In the genomic region with DNA sequence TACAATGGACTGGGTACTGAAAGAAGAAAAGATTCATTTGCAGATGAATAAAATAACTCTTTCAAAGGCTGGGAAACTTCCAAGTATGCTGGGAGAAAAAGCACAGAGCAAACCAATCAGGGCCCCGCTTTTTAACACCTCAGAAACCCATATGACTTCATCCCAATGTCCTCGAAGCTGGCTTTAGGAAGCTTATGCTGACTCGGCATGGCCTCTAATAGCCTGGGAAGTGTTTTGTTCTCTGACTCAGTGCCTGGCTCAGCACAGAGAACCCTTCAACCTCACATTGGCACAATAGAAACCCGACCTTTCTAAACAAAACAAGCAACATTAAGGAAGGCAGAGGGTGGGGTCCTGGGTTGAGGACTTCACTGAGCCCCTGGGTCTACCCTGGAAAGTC, we compare ENCODE assay signal across 15 mouse cellular contexts. TPM values are rescaled to one million over a fixed set of nuclear protein-coding genes. Genes with fewer than 3 reads are reported as not detected.
DNase-seq lines count a peak whose midpoint lies in the region; ATAC-seq and TF ChIP-seq lines count a peak whose summit lies in the region.
"Had no signal": no experiment of that assay in that cellular context is flagged by ENCODE, and none has a peak within 500 bp of the region (broad histone marks: within the 10 kb centered on the region; RNA-seq: fewer than 3 reads in every experiment).

No protein-coding gene starts in this region.

- H3K27me3 ChIP-seq in forebrain, embryonic 16.5 days (replicated peaks; ENCODE audit: control insufficient read depth, insufficient read depth, low read length) = no peaks in the 10 kb centered on the region
- H3K27me3 ChIP-seq in forebrain, embryonic 11.5 days (ENCODE audit: control insufficient read depth, insufficient read depth, low read length) = no peaks in the 10 kb centered on the region
- no peaks in the 10 kb centered on the region for H3K27me3 ChIP-seq in lung, embryonic 16.5 days (ENCODE audit: control insufficient read depth, insufficient read depth, low read depth, low read length)
- no peaks in the 10 kb centered on the region for H3K27me3 ChIP-seq in myocyte (ENCODE audit: control insufficient read depth, insufficient read depth, insufficient read length)
- H3K27me3 ChIP-seq: heart, embryonic 15.5 days; neural tube, embryonic 12.5 days had no signal

- no peak overlapping the region for H3K9ac ChIP-seq in forebrain, embryonic 16.5 days (replicated peaks; ENCODE audit: low read depth, low read length)
- no peak overlapping the region for H3K9ac ChIP-seq in forebrain, embryonic 11.5 days (ENCODE audit: low read length)
- H3K9ac ChIP-seq in lung, embryonic 16.5 days (ENCODE audit: low read length) = no peak overlapping the region
- H3K9ac ChIP-seq: heart, embryonic 15.5 days; neural tube, embryonic 12.5 days had no signal

- ATAC-seq in forebrain, embryonic 16.5 days = 0 out of 2 replicates have a peak, but pooled peaks have one; percentile 38
- ATAC-seq in forebrain, embryonic 11.5 days (replicated peaks; ENCODE audit: low FRiP score) = no peak
- peak; percentile 56; the same call in 1 of the 2 replicates for ATAC-seq in lung, embryonic 16.5 days (ENCODE audit: low read depth)
- ATAC-seq: midbrain, embryonic 16.5 days had no signal

- no peak for DNase-seq in forebrain, embryonic 11.5 days (ENCODE audit: low spot score)
- no peak for DNase-seq in lung, postnatal 14 days
- peak; percentile 73 for DNase-seq in NIH3T3 (ENCODE audit: low read depth)
- DNase-seq in ovary, postnatal 14 days (ENCODE audit: low spot score) = no peak
- DNase-seq: cerebellum, postnatal 25 days; heart, adult 18-20 months; right cerebral cortex, postnatal 4 days had no signal

- peaks cover 42% of the 10 kb centered on the region for H3K79me2 ChIP-seq in myocyte (ENCODE audit: control insufficient read depth, insufficient read depth)

- no peak overlapping the region for H3K4me3 ChIP-seq in forebrain, embryonic 16.5 days (replicated peaks; ENCODE audit: low read length)
- no peak overlapping the region for H3K4me3 ChIP-seq in forebrain, embryonic 11.5 days (ENCODE audit: low read depth, low read length)
- no peak overlapping the region for H3K4me3 ChIP-seq in lung, embryonic 16.5 days (ENCODE audit: low read length)
- no peak overlapping the region for H3K4me3 ChIP-seq in myocyte
- H3K4me3 ChIP-seq: forebrain, embryonic 10.5 days; heart, embryonic 15.5 days; neural tube, embryonic 12.5 days had no signal

- no peak overlapping the region for H3K27ac ChIP-seq in forebrain, embryonic 16.5 days (ENCODE audit: low read length)
- H3K27ac ChIP-seq in forebrain, embryonic 11.5 days (ENCODE audit: low read depth, low read length) = no peak overlapping the region
- H3K27ac ChIP-seq in lung, embryonic 16.5 days (ENCODE audit: low read length) = no peak overlapping the region
- H3K27ac ChIP-seq: heart, embryonic 15.5 days; kidney, postnatal 0 days; neural tube, embryonic 12.5 days had no signal

- H3ac ChIP-seq in myocyte (ENCODE audit: control insufficient read depth, insufficient read length) = no peak overlapping the region

- no peaks in the 10 kb centered on the region for H3K4me1 ChIP-seq in forebrain, embryonic 16.5 days (replicated peaks; ENCODE audit: control insufficient read depth, insufficient read depth, low read length)
- H3K4me1 ChIP-seq in forebrain, embryonic 11.5 days (replicated peaks; ENCODE audit: control insufficient read depth, insufficient read depth, low read length) = 0 out of 2 replicates have a peak, but pooled peaks cover 2% of the 10 kb centered on the region
- no peaks in the 10 kb centered on the region for H3K4me1 ChIP-seq in lung, embryonic 16.5 days (replicated peaks; ENCODE audit: control insufficient read depth, insufficient read depth, low read length)
- H3K4me1 ChIP-seq: heart, embryonic 15.5 days; neural tube, embryonic 12.5 days had no signal

- TF ChIP-seq POLR2A in myocyte (IDR thresholded peaks at IDR 0.05; ENCODE audit: insufficient read length, low read depth) = no peak

- no peaks in the 10 kb centered on the region for H3K9me3 ChIP-seq in forebrain, embryonic 16.5 days (ENCODE audit: control insufficient read depth, low read length)
- no peaks in the 10 kb centered on the region for H3K9me3 ChIP-seq in forebrain, embryonic 11.5 days (ENCODE audit: control insufficient read depth, low read length)
- H3K9me3 ChIP-seq in lung, embryonic 16.5 days (ENCODE audit: control insufficient read depth, low read length) = no peaks in the 10 kb centered on the region
- H3K9me3 ChIP-seq: forebrain, embryonic 10.5 days; heart, embryonic 15.5 days; neural tube, embryonic 12.5 days had no signal

- no peak overlapping the region for H3K4me2 ChIP-seq in forebrain, embryonic 16.5 days (ENCODE audit: low read length)
- H3K4me2 ChIP-seq in forebrain, embryonic 11.5 days (ENCODE audit: low read depth, low read length, severe bottlenecking) = no peak overlapping the region
- no peak overlapping the region for H3K4me2 ChIP-seq in lung, embryonic 16.5 days (ENCODE audit: low read depth, low read length)
- peak overlapping the region; percentile 42 for H3K4me2 ChIP-seq in myocyte (ENCODE audit: low read depth)
- H3K4me2 ChIP-seq: heart, embryonic 15.5 days; neural tube, embryonic 12.5 days had no signal

- 10% methylated on average over 4 of the region's 4 CpGs for WGBS in forebrain, embryonic 16.5 days
- WGBS in forebrain, embryonic 11.5 days = 42% methylated on average over 4 of the region's 4 CpGs
- WGBS in lung, embryonic 16.5 days = 45% methylated on average over 4 of the region's 4 CpGs

- H3K36me3 ChIP-seq in forebrain, embryonic 16.5 days (ENCODE audit: control insufficient read depth, insufficient read depth) = no peaks in the 10 kb centered on the region
- H3K36me3 ChIP-seq in forebrain, embryonic 11.5 days (ENCODE audit: control insufficient read depth, insufficient read depth, low read length) = no peaks in the 10 kb centered on the region
- no peaks in the 10 kb centered on the region; the same call in 1 of the 2 replicates for H3K36me3 ChIP-seq in lung, embryonic 16.5 days (ENCODE audit: control insufficient read depth, insufficient read depth, low read length)
- H3K36me3 ChIP-seq in myocyte (ENCODE audit: control insufficient read depth, insufficient read depth) = peaks cover 1% of the 10 kb centered on the region
- H3K36me3 ChIP-seq: heart, embryonic 15.5 days; neural tube, embryonic 12.5 days had no signal

TF ChIP-seq in myocyte, 11 proteins besides CTCF, POLR2A, EP300 and RAD21:
- TF ChIP-seq MYOG (IDR thresholded peaks at IDR 0.05; ENCODE audit: control insufficient read depth in 1 of 3, insufficient read depth in 1 of 3, insufficient read length in 2 of 3, low read depth in 2 of 3) (no peak), MAX (IDR thresholded peaks at IDR 0.05; ENCODE audit: low read depth) (no peak), USF1 (IDR thresholded peaks at IDR 0.05; ENCODE audit: low read depth) (no peak), POLR2AphosphoS2 (IDR thresholded peaks at IDR 0.05; ENCODE audit: insufficient read length, low read depth) (no peak), TCF12 (IDR thresholded peaks at IDR 0.05; ENCODE audit: insufficient read depth, poor library complexity, severe bottlenecking) (no peak), SRF (IDR thresholded peaks at IDR 0.05; ENCODE audit: control insufficient read depth, insufficient read length, low read depth) (no peak), CEBPB (IDR thresholded peaks at IDR 0.05; ENCODE audit: insufficient read depth, poor library complexity, severe bottlenecking) (no peak), TCF3 (IDR thresholded peaks at IDR 0.05; ENCODE audit: insufficient read length, low read depth) (no peak), REST (IDR thresholded peaks at IDR 0.05; ENCODE audit: insufficient read depth, insufficient read length) (no peak), E2F4 (IDR thresholded peaks at IDR 0.05; ENCODE audit: insufficient read depth) (no peak), MYOD1 (IDR thresholded peaks at IDR 0.05; ENCODE audit: control insufficient read depth in 1 of 3, insufficient read length in 2 of 3, low read depth in 2 of 3) (no peak)

RNA-seq across cellular contexts. Expression of a gene that starts 23.7 kb away (rescaled TPM):
- 10.1 and 16.2 TPM in 2 replicates for polyA plus RNA-seq in forebrain, embryonic 16.5 days (2015; fragmentation: Nextera tagmentation; extraction: Ambion mirVana)
- polyA plus RNA-seq in forebrain, embryonic 11.5 days (2014; fragmentation: Nextera tagmentation; extraction: Ambion mirVana) = 22.5 and 25.8 TPM in 2 replicates
- 38.7 and 38.9 TPM in 2 replicates for polyA plus RNA-seq in lung, embryonic 16.5 days (2015; fragmentation: Nextera tagmentation; extraction: Ambion mirVana)
- 42.2 TPM for polyA plus RNA-seq in myocyte (2012; fragmentation: generic; extraction: Trizol)

RNA-seq across cellular contexts. Expression of a gene that starts 29.5 kb away (rescaled TPM):
- not detected in 2 replicates for polyA plus RNA-seq in forebrain, embryonic 16.5 days (2015; fragmentation: Nextera tagmentation; extraction: Ambion mirVana)
- 0.43 TPM in 1 of 2 replicates, not detected in the other for polyA plus RNA-seq in forebrain, embryonic 11.5 days (2014; fragmentation: Nextera tagmentation; extraction: Ambion mirVana)
- polyA plus RNA-seq in lung, embryonic 16.5 days (2015; fragmentation: Nextera tagmentation; extraction: Ambion mirVana) = 0.15 and 0.41 TPM in 2 replicates
- polyA plus RNA-seq in myocyte (2012; fragmentation: generic; extraction: Trizol) = 0.11 TPM
- polyA plus RNA-seq: neural tube, embryonic 12.5 days had no signal
